Mouse (Mus musculus): ENCODE data around the gene Olfr763. TPM values are rescaled to one million over a fixed set of nuclear protein-coding genes. Genes with fewer than 3 reads are reported as not detected.
A peak's percentile ranks its signal among the peaks of the same experiment; 100 is the strongest.

The Olfr763 gene
- not detected in 2 replicates for polyA plus RNA-seq (2014; fragmentation: Nextera tagmentation; extraction: Ambion mirVana)

DNA sequence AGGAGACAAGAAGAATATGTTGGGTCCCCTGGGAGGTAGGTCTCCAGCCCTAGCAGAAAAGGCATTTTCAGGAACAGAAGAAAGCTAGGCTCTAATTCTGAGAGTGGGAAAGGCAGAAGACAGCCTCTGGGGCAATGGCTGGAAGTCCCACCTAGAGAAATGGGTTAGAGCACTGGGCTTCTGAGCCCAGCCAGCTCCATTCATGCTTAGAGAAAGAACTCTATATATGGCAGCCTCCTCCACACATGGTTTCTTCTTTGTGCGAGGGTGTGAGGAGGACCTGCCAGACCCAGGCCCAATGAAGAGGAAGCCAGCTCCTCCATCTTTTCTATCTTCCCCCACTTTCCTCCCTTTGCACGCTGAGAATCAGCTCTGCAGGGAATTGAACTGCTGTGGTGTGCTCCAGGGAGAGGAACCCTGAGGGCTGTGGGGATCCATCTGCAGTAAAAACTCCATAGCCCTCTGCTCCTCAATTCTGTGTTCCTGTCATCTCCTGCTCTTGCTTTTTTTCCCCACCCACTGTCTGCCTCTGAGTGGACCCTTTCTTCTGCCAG is at the start of gene Olfr763:
Gene Olfr763 (plus strand): TSS at position 504 of the 554 bp plus-strand sequence.
- WGBS: 78% methylated on average over 2 of the region's 2 CpGs

DNA sequence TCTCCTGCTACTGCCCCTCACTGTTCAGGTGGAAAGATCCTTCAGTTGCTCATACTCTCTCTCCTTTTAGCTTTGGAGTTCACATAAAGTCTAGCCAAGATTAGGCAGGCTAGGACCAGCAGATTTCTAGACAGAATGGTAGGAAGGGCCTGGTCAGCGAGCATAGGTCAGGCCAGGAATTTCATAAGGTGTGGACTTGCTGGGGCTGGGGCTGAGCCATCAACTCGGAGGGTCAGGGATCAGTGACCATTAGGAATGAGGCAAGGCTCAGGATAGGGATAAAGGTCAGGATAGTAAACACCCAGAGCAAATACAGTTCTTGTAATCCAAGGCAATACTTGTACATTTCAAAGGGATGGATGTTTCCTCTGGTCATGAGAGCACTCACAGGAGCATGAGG is 45.6 kb upstream of the Olfr763 start:
- H3K27ac ChIP-seq (ENCODE audit: low read depth, low read length): no peak overlapping the region
- no peaks in the 10 kb centered on the region for H3K9me3 ChIP-seq (ENCODE audit: control insufficient read depth, low read length)
- no peak overlapping the region for H3K4me3 ChIP-seq (ENCODE audit: low read depth, low read length)
- 68% methylated on average over 2 of the region's 2 CpGs for WGBS
- H3K4me1 ChIP-seq (ENCODE audit: control insufficient read depth, insufficient read depth, low read length): no peaks in the 10 kb centered on the region
- no peak overlapping the region for H3K4me2 ChIP-seq
- ATAC-seq (ENCODE audit: low FRiP score): no peak
- DNase-seq (ENCODE audit: low spot score, missing footprints): no peak
- H3K27me3 ChIP-seq (ENCODE audit: control insufficient read depth, insufficient read depth, low read length): no peaks in the 10 kb centered on the region
- H3K36me3 ChIP-seq (ENCODE audit: control insufficient read depth, insufficient read depth, low read length): no peaks in the 10 kb centered on the region
- no peak overlapping the region for H3K9ac ChIP-seq (ENCODE audit: low read length)

More for the DNA sequence above, at the start of gene Olfr763:
- Histone ChIP-seq H3K9me3 (ENCODE audit: control insufficient read depth, low read length) (no peaks in the 10 kb centered on the region; the same call in 1 of the 2 replicates), H3K4me2 (no peak within 1 kb of the TSS), H3K27me3 (ENCODE audit: control insufficient read depth, insufficient read depth, low read length) (no peaks in the 10 kb centered on the region), H3K36me3 (ENCODE audit: control insufficient read depth, insufficient read depth, low read length) (no peaks in the 10 kb centered on the region), H3K4me1 (ENCODE audit: control insufficient read depth, insufficient read depth, low read length) (no peaks in the 10 kb centered on the region), H3K9ac (ENCODE audit: low read length) (no peak within 1 kb of the TSS), H3K27ac (ENCODE audit: low read depth, low read length) (no peak within 1 kb of the TSS), H3K4me3 (ENCODE audit: low read depth, low read length) (no peak within 1 kb of the TSS)
- no peak for DNase-seq (ENCODE audit: low spot score, missing footprints)
- no peak for ATAC-seq (ENCODE audit: low FRiP score)

DNA sequence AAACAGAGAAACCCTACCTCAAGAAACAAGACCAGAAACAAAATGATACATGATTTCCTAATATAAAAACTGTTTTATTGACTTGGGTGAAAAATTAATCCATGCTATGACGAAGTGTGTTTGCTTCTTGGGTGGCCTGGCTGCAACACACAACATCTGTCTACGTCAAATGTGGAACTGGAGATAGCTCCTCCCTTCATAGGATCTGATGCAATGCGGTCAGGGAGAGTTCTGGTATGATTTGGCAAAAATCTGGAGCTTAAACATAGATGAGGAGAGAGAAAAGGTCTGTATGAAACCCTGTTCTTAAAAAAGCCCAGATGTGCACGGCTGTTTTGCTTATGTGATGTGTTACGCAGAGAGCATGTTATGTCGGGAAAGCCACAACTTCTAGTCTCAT is 44.7 kb upstream of the Olfr763 start:
- H3K27me3 ChIP-seq (ENCODE audit: control insufficient read depth, insufficient read depth, low read length): no peaks in the 10 kb centered on the region
- no peaks in the 10 kb centered on the region for H3K36me3 ChIP-seq (ENCODE audit: control insufficient read depth, insufficient read depth, low read length)
- no peak overlapping the region for H3K27ac ChIP-seq (ENCODE audit: low read depth, low read length)
- DNase-seq (ENCODE audit: low spot score, missing footprints): no peak
- WGBS: 90% methylated on average over 6 of the region's 6 CpGs
- no peak for ATAC-seq (ENCODE audit: low FRiP score)
- no peaks in the 10 kb centered on the region for H3K9me3 ChIP-seq (ENCODE audit: control insufficient read depth, low read length)
- H3K4me2 ChIP-seq: no peak overlapping the region
- H3K9ac ChIP-seq (ENCODE audit: low read length): no peak overlapping the region
- no peak overlapping the region for H3K4me3 ChIP-seq (ENCODE audit: low read depth, low read length)
- H3K4me1 ChIP-seq (ENCODE audit: control insufficient read depth, insufficient read depth, low read length): no peaks in the 10 kb centered on the region

DNA sequence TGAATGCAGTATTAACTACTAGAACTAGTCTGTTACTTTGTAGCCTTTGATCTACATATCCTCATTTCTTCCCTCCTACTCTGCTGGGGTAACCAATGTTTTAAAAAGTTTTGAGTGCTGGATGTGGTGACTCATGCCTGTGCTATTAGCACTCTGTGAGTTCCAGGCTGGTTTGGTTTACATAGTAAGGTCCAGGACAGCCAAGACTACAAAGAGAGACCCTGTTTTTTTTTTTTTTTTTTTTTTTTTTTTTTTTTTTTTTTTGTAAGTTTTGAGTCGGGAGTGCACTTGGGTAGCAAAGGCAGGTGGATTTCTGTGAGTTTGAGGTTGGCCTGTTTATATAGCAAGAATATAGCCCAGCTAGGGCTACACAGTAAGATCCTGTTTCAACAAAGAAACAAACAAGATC is 42.2 kb upstream of the Olfr763 start:
- H3K9me3 ChIP-seq (ENCODE audit: control insufficient read depth, low read length): no peaks in the 10 kb centered on the region
- H3K4me1 ChIP-seq (ENCODE audit: control insufficient read depth, insufficient read depth, low read length): no peaks in the 10 kb centered on the region
- WGBS: 50% methylated on average over 1 of the region's 1 CpGs
- no peak overlapping the region for H3K4me3 ChIP-seq (ENCODE audit: low read depth, low read length)
- H3K27ac ChIP-seq (ENCODE audit: low read depth, low read length): no peak overlapping the region
- DNase-seq (ENCODE audit: low spot score, missing footprints) (no peak), ATAC-seq (ENCODE audit: low FRiP score) (no peak)
- H3K27me3 ChIP-seq (ENCODE audit: control insufficient read depth, insufficient read depth, low read length): no peaks in the 10 kb centered on the region
- H3K9ac ChIP-seq (ENCODE audit: low read length): no peak overlapping the region
- no peaks in the 10 kb centered on the region for H3K36me3 ChIP-seq (ENCODE audit: control insufficient read depth, insufficient read depth, low read length)
- H3K4me2 ChIP-seq: no peak overlapping the region

DNA sequence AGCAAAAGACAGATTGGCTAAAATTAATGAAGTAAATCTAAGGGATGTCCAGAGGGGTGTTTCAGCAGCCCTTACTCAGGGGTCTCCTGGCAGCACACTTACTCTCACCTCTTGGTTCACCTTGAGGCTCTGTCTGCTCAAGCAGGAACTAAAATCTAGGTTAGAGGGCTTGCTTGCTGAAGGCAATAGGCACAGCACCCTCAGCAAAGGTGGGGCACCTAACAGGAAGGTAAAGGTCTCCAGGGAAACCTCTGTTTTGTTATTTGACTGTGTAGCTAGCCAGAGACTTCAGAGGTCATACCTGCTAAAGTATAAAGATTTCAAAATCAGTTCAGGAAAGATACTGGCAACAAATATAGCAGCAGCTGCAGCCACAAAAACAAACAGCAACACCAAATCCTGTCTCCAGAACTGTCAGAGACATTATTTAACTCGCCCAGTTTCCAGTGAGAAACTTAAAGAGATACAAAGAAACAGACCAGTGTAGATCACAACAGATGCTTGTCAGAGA is 39.8 kb upstream of the Olfr763 start:
- Histone ChIP-seq H3K36me3 (ENCODE audit: control insufficient read depth, insufficient read depth, low read length) (no peaks in the 10 kb centered on the region), H3K9ac (ENCODE audit: low read length) (no peak overlapping the region), H3K27ac (ENCODE audit: low read depth, low read length) (no peak overlapping the region), H3K4me3 (ENCODE audit: low read depth, low read length) (no peak overlapping the region), H3K27me3 (ENCODE audit: control insufficient read depth, insufficient read depth, low read length) (no peaks in the 10 kb centered on the region), H3K4me2 (no peak overlapping the region), H3K9me3 (ENCODE audit: control insufficient read depth, low read length) (no peaks in the 10 kb centered on the region), H3K4me1 (ENCODE audit: control insufficient read depth, insufficient read depth, low read length) (no peaks in the 10 kb centered on the region)
- 42% methylated on average over 1 of the region's 1 CpGs for WGBS
- ATAC-seq (ENCODE audit: low FRiP score) (no peak), DNase-seq (ENCODE audit: low spot score, missing footprints) (no peak)

DNA sequence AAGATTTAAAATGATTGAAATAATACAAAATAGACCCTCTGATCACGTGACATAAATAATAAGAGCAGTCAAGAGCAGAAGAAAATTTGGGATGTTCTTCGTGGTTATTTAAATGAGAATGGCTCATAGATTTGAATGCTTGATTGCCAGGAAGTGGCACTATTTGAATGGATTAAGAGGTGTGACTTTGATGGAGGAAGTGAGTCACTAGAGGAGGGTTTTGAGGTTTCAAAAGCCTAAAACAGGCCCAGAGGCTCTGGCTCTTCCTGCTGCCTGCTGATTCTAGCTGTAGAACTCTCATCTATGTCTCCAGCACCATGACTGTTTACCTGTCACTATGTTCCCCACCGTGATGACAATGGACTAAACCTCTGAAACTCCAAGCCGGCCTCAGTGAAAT is 37.8 kb upstream of the Olfr763 start:
- ATAC-seq (ENCODE audit: low FRiP score): no peak
- WGBS: 77% methylated on average over 4 of the region's 4 CpGs
- Histone ChIP-seq H3K27ac (ENCODE audit: low read depth, low read length) (no peak overlapping the region), H3K27me3 (ENCODE audit: control insufficient read depth, insufficient read depth, low read length) (no peaks in the 10 kb centered on the region), H3K9me3 (ENCODE audit: control insufficient read depth, low read length) (no peaks in the 10 kb centered on the region), H3K4me3 (ENCODE audit: low read depth, low read length) (no peak overlapping the region), H3K36me3 (ENCODE audit: control insufficient read depth, insufficient read depth, low read length) (no peaks in the 10 kb centered on the region), H3K4me2 (no peak overlapping the region), H3K4me1 (ENCODE audit: control insufficient read depth, insufficient read depth, low read length) (no peaks in the 10 kb centered on the region), H3K9ac (ENCODE audit: low read length) (no peak overlapping the region)
- DNase-seq (ENCODE audit: low spot score, missing footprints): no peak

DNA sequence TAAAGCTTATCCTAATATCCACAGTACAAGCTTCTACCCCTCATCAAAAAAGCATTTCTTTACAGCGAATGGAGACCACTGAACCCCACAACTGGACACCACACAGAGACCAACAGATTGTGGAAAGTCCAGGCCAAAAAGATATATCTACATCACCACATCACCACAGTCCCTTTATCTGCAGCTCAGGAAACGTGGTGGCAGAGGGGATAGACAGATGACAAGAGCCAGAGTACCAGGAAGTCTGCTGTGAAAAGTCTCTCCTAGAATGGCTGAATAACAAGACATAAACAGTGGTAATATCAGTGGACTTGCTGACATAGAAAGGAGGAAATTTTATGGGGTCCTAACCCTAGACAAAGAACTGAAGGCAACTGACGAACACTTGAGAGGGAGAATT is 34.2 kb upstream of the Olfr763 start:
- Histone ChIP-seq H3K27me3 (ENCODE audit: control insufficient read depth, insufficient read depth, low read length) (no peaks in the 10 kb centered on the region), H3K36me3 (ENCODE audit: control insufficient read depth, insufficient read depth, low read length) (no peaks in the 10 kb centered on the region), H3K4me3 (ENCODE audit: low read depth, low read length) (no peak overlapping the region), H3K27ac (ENCODE audit: low read depth, low read length) (no peak overlapping the region), H3K4me2 (no peak overlapping the region), H3K9ac (ENCODE audit: low read length) (no peak overlapping the region), H3K4me1 (ENCODE audit: control insufficient read depth, insufficient read depth, low read length) (no peaks in the 10 kb centered on the region), H3K9me3 (ENCODE audit: control insufficient read depth, low read length) (no peaks in the 10 kb centered on the region)
- no peak for DNase-seq (ENCODE audit: low spot score, missing footprints)
- no peak for ATAC-seq (ENCODE audit: low FRiP score)
- 60% methylated on average over 3 of the region's 3 CpGs for WGBS

DNA sequence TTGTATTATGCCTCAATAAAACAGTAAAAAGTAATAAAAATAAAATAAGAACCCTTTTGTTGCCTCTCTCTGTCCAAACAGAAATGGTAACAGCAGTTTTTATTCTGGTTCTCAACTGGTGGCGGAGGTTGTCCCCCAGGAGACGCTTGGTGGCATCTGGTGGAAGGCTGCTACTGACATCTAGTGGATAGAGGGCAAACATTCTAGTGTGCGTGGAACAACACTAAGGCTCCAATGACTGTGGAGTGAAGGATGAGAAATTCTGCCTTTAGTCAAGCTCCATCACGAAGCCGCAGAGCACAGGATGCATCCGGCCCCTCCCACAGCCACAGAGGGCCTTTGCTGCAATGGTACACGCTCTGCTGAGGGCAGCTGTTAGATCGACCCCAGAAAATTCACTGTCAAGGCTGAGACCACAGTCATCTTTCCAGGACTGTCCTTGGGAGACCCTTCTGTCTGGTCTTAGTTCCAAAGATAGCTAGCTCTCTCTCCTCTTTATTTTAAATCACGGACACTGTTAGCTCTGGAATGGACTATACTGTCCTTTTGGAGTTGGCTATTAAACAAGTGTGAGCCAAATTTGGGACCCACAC is 33.0 kb upstream of the Olfr763 start:
- peak; percentile 84 for ATAC-seq (ENCODE audit: low FRiP score)
- H3K4me1 ChIP-seq (ENCODE audit: control insufficient read depth, insufficient read depth, low read length): no peaks in the 10 kb centered on the region
- H3K27me3 ChIP-seq (ENCODE audit: control insufficient read depth, insufficient read depth, low read length): no peaks in the 10 kb centered on the region
- H3K4me2 ChIP-seq: no peak overlapping the region
- H3K9ac ChIP-seq (ENCODE audit: low read length): no peak overlapping the region
- 28% methylated on average over 9 of the region's 9 CpGs for WGBS
- no peak overlapping the region for H3K27ac ChIP-seq (ENCODE audit: low read depth, low read length)
- H3K4me3 ChIP-seq (ENCODE audit: low read depth, low read length): no peak overlapping the region
- no peaks in the 10 kb centered on the region for H3K36me3 ChIP-seq (ENCODE audit: control insufficient read depth, insufficient read depth, low read length)
- DNase-seq (ENCODE audit: low spot score, missing footprints): no peak
- H3K9me3 ChIP-seq (ENCODE audit: control insufficient read depth, low read length): no peaks in the 10 kb centered on the region

DNA sequence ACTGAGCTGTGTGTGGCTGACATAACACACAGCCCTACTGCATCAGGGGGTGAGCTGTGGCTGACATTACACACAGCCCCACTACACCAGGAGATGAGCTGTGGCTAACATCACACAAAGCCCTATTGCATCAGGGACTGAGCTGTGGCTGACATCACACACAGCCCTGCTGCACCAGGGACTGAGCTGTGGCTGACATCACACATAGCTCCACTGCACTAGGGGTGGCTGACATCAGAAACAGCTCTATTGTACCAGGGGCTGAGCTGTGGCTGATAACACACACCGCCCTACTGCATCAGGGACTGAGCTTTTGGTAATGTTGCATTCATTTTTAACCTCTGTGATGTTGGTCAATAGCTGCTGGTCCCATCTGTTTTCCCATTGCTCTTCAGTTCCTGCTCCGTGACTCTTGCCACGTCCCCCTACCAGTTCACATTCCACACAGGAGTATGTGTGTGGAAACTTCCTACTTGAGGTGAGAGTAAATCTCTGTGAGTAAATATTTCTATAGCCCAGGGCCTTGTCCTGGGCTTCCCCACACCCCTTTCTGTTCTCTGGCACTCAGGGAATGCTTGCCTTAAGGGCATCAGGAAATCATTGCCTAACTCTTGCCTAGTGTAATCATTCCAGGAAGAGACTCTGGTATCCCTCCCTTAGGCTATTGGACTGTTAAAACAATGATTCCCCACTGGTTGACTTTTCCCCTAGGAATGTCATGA is 29.8 kb upstream of the Olfr763 start:
- Histone ChIP-seq H3K9ac (ENCODE audit: low read length) (no peak overlapping the region), H3K9me3 (ENCODE audit: control insufficient read depth, low read length) (no peaks in the 10 kb centered on the region), H3K4me2 (no peak overlapping the region), H3K27ac (ENCODE audit: low read depth, low read length) (no peak overlapping the region), H3K27me3 (ENCODE audit: control insufficient read depth, insufficient read depth, low read length) (no peaks in the 10 kb centered on the region), H3K4me1 (ENCODE audit: control insufficient read depth, insufficient read depth, low read length) (no peaks in the 10 kb centered on the region), H3K4me3 (ENCODE audit: low read depth, low read length) (no peak overlapping the region), H3K36me3 (ENCODE audit: control insufficient read depth, insufficient read depth, low read length) (no peaks in the 10 kb centered on the region)
- ATAC-seq (ENCODE audit: low FRiP score): no peak; the same call in 1 of the 2 replicates
- DNase-seq (ENCODE audit: low spot score, missing footprints): no peak
- 79% methylated on average over 3 of the region's 3 CpGs for WGBS
